Mouse (Mus musculus): ENCODE data around the gene Dcaf5. TPM values are rescaled to one million over a fixed set of nuclear protein-coding genes. Genes with fewer than 3 reads are reported as not detected.
A peak's percentile ranks its signal among the peaks of the same experiment; 100 is the strongest.

The Dcaf5 gene
- total and polyA plus RNA-seq, 3 experiments = 8.2 to 13.2 (median 13.0) TPM

- in situ Hi-C loops (cut with MboI; ENCODE audit: low pct_ligation_motif_present, low pct_unique_long_range_greater_than_20kb, low sequenced_read_pairs) = no loop called here
These were observed 150.5 kb downstream of the Dcaf5 start for GRCm38 (mm10) chr12:80285890-80286289.

More at GRCm38 (mm10) chr12:80285890-80286289, 150.5 kb downstream of the Dcaf5 start:
- dilution Hi-C loops (cut with MboI; ENCODE audit: extremely low pct_ligation_motif_present, extremely low pct_unique_long_range_greater_than_20kb, low sequenced_read_pairs) = no loop called here
- Histone ChIP-seq H3K9ac (ENCODE audit: insufficient read depth, low read depth) (no peak overlapping the region), H3K4me1 (ENCODE audit: control insufficient read depth in 1 of 2, insufficient read depth in 2 of 2) (peaks cover 10 to 25% of the 10 kb centered on the region in 2 experiments; a peak in 3 of 4 replicates), H3K4me3 (replicated peaks in 1 of 3; ENCODE audit: low read depth in 2 of 3, low read length in 2 of 3, poor library complexity in 1 of 3) (no peak overlapping the region), H3K36me3 (replicated peaks in 1 of 2; ENCODE audit: control insufficient read depth in 1 of 2, insufficient read depth in 1 of 2, low read length in 1 of 2) (no peaks in the 10 kb centered on the region), H3K79me2 (replicated peaks; ENCODE audit: control insufficient read depth, extremely low read depth, insufficient read depth, poor library complexity, severe bottlenecking) (no peaks in the 10 kb centered on the region), H3K27me3 (replicated peaks) (peaks cover 3% of the 10 kb centered on the region), H3K27ac (ENCODE audit: insufficient read depth, low read depth) (no peak overlapping the region), H3K9me3 (replicated peaks; ENCODE audit: low read length) (no peaks in the 10 kb centered on the region), H3K4me2 (ENCODE audit: insufficient read depth, low read depth, poor library complexity, severe bottlenecking) (peak overlapping the region; percentile 9)
- DNase-seq (ENCODE audit: extremely low read depth) = peak; percentile 69
- TF ChIP-seq JUND (conservative IDR thresholded peaks at IDR 0.05; ENCODE audit: low read depth, low read length) = peak; percentile 54; the same call in 1 of the 2 replicates
- no peak for TF ChIP-seq MAX (IDR thresholded peaks at IDR 0.05; ENCODE audit: low read length)
- no peak for TF ChIP-seq TBP (conservative IDR thresholded peaks at IDR 0.05; ENCODE audit: low read depth, low read length)
- no peak for TF ChIP-seq USF1 (IDR thresholded peaks at IDR 0.05; ENCODE audit: low read depth, low read length)
- no peak for TF ChIP-seq NELFE (IDR thresholded peaks at IDR 0.05; ENCODE audit: low read depth, low read length)
- no peak for TF ChIP-seq E2F4 (IDR thresholded peaks at IDR 0.05; ENCODE audit: insufficient replicate concordance, low read depth, low read length)
- TF ChIP-seq POLR2A (IDR thresholded peaks at IDR 0.05; ENCODE audit: low read depth, low read length) = no peak
- peak; percentile 68 for TF ChIP-seq IRF4 (IDR thresholded peaks at IDR 0.05; ENCODE audit: low read depth, low read length)
- TF ChIP-seq TCF12 (IDR thresholded peaks at IDR 0.05; ENCODE audit: low read depth, low read length) = no peak
- TF ChIP-seq RAD21 (IDR thresholded peaks at IDR 0.05; ENCODE audit: low read depth, low read length) = no peak
- TF ChIP-seq MAFK (IDR thresholded peaks at IDR 0.05; ENCODE audit: insufficient replicate concordance, low read length) = no peak
- no peak for TF ChIP-seq ZNF384 (IDR thresholded peaks at IDR 0.05; ENCODE audit: low read depth, low read length)
- TF ChIP-seq ELF1 (IDR thresholded peaks at IDR 0.05; ENCODE audit: low read depth, low read length) = no peak
- TF ChIP-seq EP300 (IDR thresholded peaks at IDR 0.05; ENCODE audit: low read length) = peak; percentile 92
- TF ChIP-seq UBTF (IDR thresholded peaks at IDR 0.05; ENCODE audit: low read depth, low read length) = no peak
- TF ChIP-seq HCFC1 (IDR thresholded peaks at IDR 0.05; ENCODE audit: low read depth, low read length) = no peak
- peak; percentile 44; the same call in 1 of the 2 replicates for TF ChIP-seq JUN (IDR thresholded peaks at IDR 0.05; ENCODE audit: insufficient read depth, low read depth, low read length)
- no peak for TF ChIP-seq CHD2 (IDR thresholded peaks at IDR 0.05; ENCODE audit: low read length)
- TF ChIP-seq CTCF (conservative IDR thresholded peaks at IDR 0.05 in 1 of 2, IDR thresholded peaks at IDR 0.05 in 1 of 2; ENCODE audit: low read depth in 2 of 2, low read length in 2 of 2) = no peak
- TF ChIP-seq BHLHE40 (IDR thresholded peaks at IDR 0.05; ENCODE audit: low read depth, low read length) = 0 out of 2 replicates have a peak, but pooled peaks have one; percentile 37
- no peak for TF ChIP-seq PAX5 (IDR thresholded peaks at IDR 0.05; ENCODE audit: low read length)

Other genes starting within 250 kb of the Dcaf5 start
- gene Actn1, start 176.2 kb downstream of the Dcaf5 start, total RNA-seq (2012; rRNA removed) = 4.9 and 5.5 TPM in 2 replicates
- 2.4 and 2.7 TPM in 2 replicates for gene Actn1, start 176.2 kb downstream of the Dcaf5 start, total RNA-seq (2014; rRNA removed)
- gene Actn1, start 176.2 kb downstream of the Dcaf5 start, polyA plus RNA-seq (2012; ENCODE audit: insufficient read length, low read depth) = 10.9 and 13.2 TPM in 2 replicates
- gene Exd2, start 26.5 kb upstream of the Dcaf5 start, total RNA-seq (2012; rRNA removed) = 10.6 and 15.0 TPM in 2 replicates
- 11.3 and 12.8 TPM in 2 replicates for gene Exd2, start 26.5 kb upstream of the Dcaf5 start, total RNA-seq (2014; rRNA removed)
- gene Exd2, start 26.5 kb upstream of the Dcaf5 start, polyA plus RNA-seq (2012; ENCODE audit: insufficient read length, low read depth) = 8.8 and 11.2 TPM in 2 replicates
- 0.13 TPM in 1 of 2 replicates, not detected in the other for gene Galnt16, start 81.7 kb upstream of the Dcaf5 start, total RNA-seq (2012; rRNA removed)
- not detected in 2 replicates for gene Galnt16, start 81.7 kb upstream of the Dcaf5 start, total RNA-seq (2014; rRNA removed)
- gene Galnt16, start 81.7 kb upstream of the Dcaf5 start, polyA plus RNA-seq (2012; ENCODE audit: insufficient read length, low read depth) = not detected in 2 replicates
- 8.0 and 8.7 TPM in 2 replicates for gene Slc39a9, start 207.3 kb upstream of the Dcaf5 start, total RNA-seq (2012; rRNA removed)
- gene Slc39a9, start 207.3 kb upstream of the Dcaf5 start, total RNA-seq (2014; rRNA removed) = 7.8 and 9.1 TPM in 2 replicates
- 17.1 and 22.5 TPM in 2 replicates for gene Slc39a9, start 207.3 kb upstream of the Dcaf5 start, polyA plus RNA-seq (2012; ENCODE audit: insufficient read length, low read depth)
- 227 and 298 TPM in 2 replicates for gene Erh, start 207.7 kb upstream of the Dcaf5 start, total RNA-seq (2012; rRNA removed)
- 306 and 315 TPM in 2 replicates for gene Erh, start 207.7 kb upstream of the Dcaf5 start, total RNA-seq (2014; rRNA removed)
- 229 and 306 TPM in 2 replicates for gene Erh, start 207.7 kb upstream of the Dcaf5 start, polyA plus RNA-seq (2012; ENCODE audit: insufficient read length, low read depth)

All from CH12.LX (cell line).